Mouse (Mus musculus) large intestine, adult 2 months (tissue): Measurements from ENCODE around the gene Kif1c. TPM values are rescaled to one million over a fixed set of nuclear protein-coding genes. Genes with fewer than 3 reads are reported as not detected.
A peak's percentile ranks its signal among the peaks of the same experiment; 100 is the strongest.

Experiments
- DNase-seq: peaks from one replicate; pipeline ENCODE4 v3.0.0-alpha.2; 2012; ENCODE audit warnings: low read depth, low spot score
- WGBS: fragments of 180-500 bp; shearing (Covaris S2); methylation state at CpG from one replicate; pipeline ENCODE4 v1.1.7; 2018; 5-methylcytosine and 5-hydroxymethylcytosine counted together
- polyA plus RNA-seq: library from polyadenylated mRNA; depleted of rRNA; stranded (reverse); fragments of >200 nt; gene quantifications from 2 replicates; pipeline ENCODE4 v1.2.3, GENCODE M21; 2012

Kif1c gene
- polyA plus RNA-seq, 1 experiment, result 62.0 TPM

- 97% methylated on average over 9 of the region's 9 CpGs for WGBS
- no peak for DNase-seq
Observed at GRCm38 (mm10) chr11:70664741-70665140, 35.6 kb upstream of the Kif1c start.

- WGBS, result 92% methylated on average over 8 of the region's 8 CpGs
- no peak for DNase-seq
Observed at GRCm38 (mm10) chr11:70666687-70667086, 33.7 kb upstream of the Kif1c start.

GRCm38 (mm10) chr11:70667271-70668150 lies 32.8 kb upstream of the Kif1c start:
- 46% methylated on average over 14 of the region's 14 CpGs for WGBS

GRCm38 (mm10) chr11:70668335-70668770 lies 32.0 kb upstream of the Kif1c start:
- WGBS, result 1% methylated on average over 15 of the region's 15 CpGs
- no peak for DNase-seq

More at GRCm38 (mm10) chr11:70667271-70668150, 32.8 kb upstream of the Kif1c start:
- no peak for DNase-seq

- under 1% methylated on average over 44 of the region's 44 CpGs for WGBS
- peak; percentile 100 for DNase-seq
Observed at GRCm38 (mm10) chr11:70668771-70669505, 31.4 kb upstream of the Kif1c start, which contains the start of gene Spag7. TSS of gene Spag7 (minus strand) at chr11:70669416.

- WGBS, result 1% methylated on average over 31 of the region's 31 CpGs
- no peak for DNase-seq
Observed at GRCm38 (mm10) chr11:70669582-70670345, 30.6 kb upstream of the Kif1c start.

GRCm38 (mm10) chr11:70670483-70670882 lies 29.9 kb upstream of the Kif1c start:
- 63% methylated on average over 14 of the region's 14 CpGs for WGBS

GRCm38 (mm10) chr11:70671333-70672047 lies 28.9 kb upstream of the Kif1c start:
- no peak for DNase-seq
- 87% methylated on average over 16 of the region's 16 CpGs for WGBS

More at GRCm38 (mm10) chr11:70670483-70670882, 29.9 kb upstream of the Kif1c start:
- no peak for DNase-seq

- no peak for DNase-seq
- 95% methylated on average over 6 of the region's 6 CpGs for WGBS
Observed at GRCm38 (mm10) chr11:70674014-70674413, 26.3 kb upstream of the Kif1c start.

- 74% methylated on average over 11 of the region's 11 CpGs for WGBS
- DNase-seq, result no peak
Observed at GRCm38 (mm10) chr11:70674501-70674900, 25.8 kb upstream of the Kif1c start.

- 78% methylated on average over 9 of the region's 9 CpGs for WGBS
- no peak for DNase-seq
Observed at GRCm38 (mm10) chr11:70678092-70678491, 22.3 kb upstream of the Kif1c start.

GRCm38 (mm10) chr11:70678576-70678975 lies 21.8 kb upstream of the Kif1c start:
- no peak for DNase-seq
- WGBS, result 88% methylated on average over 2 of the region's 2 CpGs

- DNase-seq, result no peak
- 95% methylated on average over 8 of the region's 8 CpGs for WGBS
Observed at GRCm38 (mm10) chr11:70679361-70679760, 21.0 kb upstream of the Kif1c start.

- WGBS, result 82% methylated on average over 8 of the region's 8 CpGs
Observed at GRCm38 (mm10) chr11:70679894-70680293, 20.5 kb upstream of the Kif1c start.

GRCm38 (mm10) chr11:70681170-70681569 lies 19.2 kb upstream of the Kif1c start:
- 85% methylated on average over 12 of the region's 12 CpGs for WGBS
- no peak for DNase-seq

More at GRCm38 (mm10) chr11:70679894-70680293, 20.5 kb upstream of the Kif1c start:
- no peak for DNase-seq

GRCm38 (mm10) chr11:70681897-70682581 lies 18.3 kb upstream of the Kif1c start:
- DNase-seq, result no peak
- 72% methylated on average over 11 of the region's 11 CpGs for WGBS

GRCm38 (mm10) chr11:70683640-70684039 lies 16.7 kb upstream of the Kif1c start:
- no peak for DNase-seq
- 88% methylated on average over 5 of the region's 5 CpGs for WGBS

- WGBS, result 2% methylated on average over 16 of the region's 16 CpGs
- no peak for DNase-seq
Observed at GRCm38 (mm10) chr11:70686901-70687566, 13.3 kb upstream of the Kif1c start.
